Mouse (Mus musculus): ENCODE data around the gene Zfp691. TPM values are rescaled to one million over a fixed set of nuclear protein-coding genes. Genes with fewer than 3 reads are reported as not detected.

Gene Zfp691
- polyA plus RNA-seq, 1 experiment from 2014 or later: 9.3 TPM

GRCm38 (mm10) chr4:119165916-119166315 is 8.1 kb downstream of the Zfp691 start:
- no peaks in the 10 kb centered on the region for H3K4me1 ChIP-seq
- no peaks in the 10 kb centered on the region for H3K9me3 ChIP-seq (replicated peaks)
- no peak overlapping the region for H3K27ac ChIP-seq
- no peak overlapping the region for H3K4me2 ChIP-seq
- H3K9ac ChIP-seq: no peak overlapping the region
- no peak for ATAC-seq
- H3K4me3 ChIP-seq: no peak overlapping the region
- 85% methylated on average over 7 of the region's 7 CpGs for WGBS
- peaks cover 30% of the 10 kb centered on the region for H3K36me3 ChIP-seq (ENCODE audit: poor library complexity, severe bottlenecking)
- no peaks in the 10 kb centered on the region for H3K27me3 ChIP-seq

DNA sequence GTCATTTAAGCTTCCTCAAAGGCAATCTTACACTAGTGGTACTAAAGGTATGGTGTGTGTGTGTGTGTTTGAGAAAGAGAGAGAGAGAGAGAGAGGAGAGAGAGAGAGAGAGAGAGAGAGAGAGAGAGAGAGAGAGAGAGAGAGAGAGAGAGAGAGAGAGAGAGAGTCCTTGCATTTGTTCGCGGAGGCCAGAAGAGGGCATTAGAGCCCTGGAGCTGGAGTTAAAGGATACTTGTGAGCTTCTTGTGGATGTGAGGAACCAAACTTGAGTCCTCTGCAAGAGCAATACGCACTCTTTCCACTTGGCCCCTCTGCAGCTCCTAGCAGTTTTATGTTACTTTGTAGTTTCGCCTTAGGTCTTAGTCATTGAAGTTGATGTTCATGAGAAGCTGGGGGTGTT is 11.0 kb downstream of the Zfp691 start:
- whole genome bisulfite sequencing: 78% methylated on average over 4 of the region's 4 CpGs
- no peaks in the 10 kb centered on the region for H3K4me1 ChIP-seq
- H3K4me3 ChIP-seq: no peak overlapping the region
- no peak for ATAC-seq
- H3K36me3 ChIP-seq (ENCODE audit: poor library complexity, severe bottlenecking): 0 out of 2 replicates have a peak, but pooled peaks cover under 1% of the 10 kb centered on the region
- H3K4me2 ChIP-seq: no peak overlapping the region
- H3K9me3 ChIP-seq (replicated peaks): no peaks in the 10 kb centered on the region
- no peak overlapping the region for H3K27ac ChIP-seq
- no peak overlapping the region for H3K9ac ChIP-seq
- no peaks in the 10 kb centered on the region for H3K27me3 ChIP-seq

DNA sequence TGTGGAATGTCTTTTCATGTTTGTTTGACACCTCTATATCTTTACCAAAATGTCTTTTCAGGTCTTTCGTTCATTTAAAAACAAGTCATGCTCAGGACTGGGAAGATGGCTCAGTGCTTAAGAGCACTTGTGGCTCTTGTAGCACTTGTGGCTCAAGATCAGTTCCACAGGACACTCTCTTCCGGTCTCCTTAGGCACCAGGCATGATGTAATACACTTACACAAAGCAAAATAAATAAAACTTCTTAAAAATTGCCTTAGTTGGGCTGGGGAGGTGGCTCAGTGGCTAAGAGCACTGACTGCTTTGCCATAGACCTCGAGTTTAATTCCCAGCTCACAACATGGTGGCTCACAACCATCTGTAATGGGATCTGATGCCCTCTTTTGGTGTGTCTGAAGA is 12.6 kb downstream of the Zfp691 start:
- Histone ChIP-seq H3K9ac (no peak overlapping the region), H3K27ac (no peak overlapping the region), H3K4me2 (no peak overlapping the region), H3K4me1 (no peaks in the 10 kb centered on the region), H3K9me3 (replicated peaks) (no peaks in the 10 kb centered on the region), H3K4me3 (no peak overlapping the region), H3K36me3 (ENCODE audit: poor library complexity, severe bottlenecking) (no peaks in the 10 kb centered on the region), H3K27me3 (no peaks in the 10 kb centered on the region)
- WGBS: 83% methylated on average over 3 of the region's 3 CpGs
- ATAC-seq: no peak

DNA sequence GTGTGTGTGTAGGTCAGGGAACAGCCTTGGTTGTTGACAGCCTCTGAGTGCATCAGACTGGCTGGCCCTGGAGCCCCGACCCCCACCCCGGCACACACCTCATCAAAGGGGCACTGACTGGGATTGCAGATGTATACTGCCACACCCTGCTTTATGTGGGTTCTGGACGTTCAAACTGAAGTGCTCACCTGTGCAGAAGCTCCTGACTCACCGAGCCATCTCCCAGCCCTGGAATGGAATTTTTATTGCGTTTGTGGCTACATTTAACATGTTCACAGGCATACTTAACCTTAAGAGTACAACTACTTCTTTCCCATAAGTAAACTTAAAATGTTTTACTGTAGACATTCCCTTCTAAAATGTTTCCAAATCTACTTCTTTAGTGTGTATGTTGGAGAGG is 16.1 kb downstream of the Zfp691 start:
- Histone ChIP-seq H3K27ac (no peak overlapping the region), H3K36me3 (ENCODE audit: poor library complexity, severe bottlenecking) (no peaks in the 10 kb centered on the region), H3K9me3 (replicated peaks) (no peaks in the 10 kb centered on the region), H3K4me1 (no peaks in the 10 kb centered on the region), H3K27me3 (no peaks in the 10 kb centered on the region), H3K4me2 (no peak overlapping the region), H3K9ac (no peak overlapping the region), H3K4me3 (no peak overlapping the region)
- 91% methylated on average over 5 of the region's 5 CpGs for WGBS
- ATAC-seq: no peak

GRCm38 (mm10) chr4:119157186-119157585 is 16.8 kb downstream of the Zfp691 start:
- Histone ChIP-seq H3K4me2 (no peak overlapping the region), H3K36me3 (ENCODE audit: poor library complexity, severe bottlenecking) (no peaks in the 10 kb centered on the region), H3K4me3 (no peak overlapping the region), H3K4me1 (no peaks in the 10 kb centered on the region), H3K9me3 (replicated peaks) (no peaks in the 10 kb centered on the region), H3K9ac (no peak overlapping the region), H3K27me3 (no peaks in the 10 kb centered on the region), H3K27ac (no peak overlapping the region)
- WGBS: 39% methylated on average over 2 of the region's 2 CpGs
- no peak for ATAC-seq

- Histone ChIP-seq H3K9ac (no peak overlapping the region), H3K9me3 (replicated peaks) (no peaks in the 10 kb centered on the region), H3K4me3 (no peak overlapping the region), H3K4me1 (peaks cover 4% of the 10 kb centered on the region; the same call in 1 of the 2 replicates), H3K4me2 (no peak overlapping the region), H3K36me3 (ENCODE audit: poor library complexity, severe bottlenecking) (no peaks in the 10 kb centered on the region), H3K27ac (no peak overlapping the region), H3K27me3 (no peaks in the 10 kb centered on the region)
- 94% methylated on average over 11 of the region's 11 CpGs for WGBS
- ATAC-seq: no peak
Observed at GRCm38 (mm10) chr4:119148741-119149140, 25.3 kb downstream of the Zfp691 start.

DNA sequence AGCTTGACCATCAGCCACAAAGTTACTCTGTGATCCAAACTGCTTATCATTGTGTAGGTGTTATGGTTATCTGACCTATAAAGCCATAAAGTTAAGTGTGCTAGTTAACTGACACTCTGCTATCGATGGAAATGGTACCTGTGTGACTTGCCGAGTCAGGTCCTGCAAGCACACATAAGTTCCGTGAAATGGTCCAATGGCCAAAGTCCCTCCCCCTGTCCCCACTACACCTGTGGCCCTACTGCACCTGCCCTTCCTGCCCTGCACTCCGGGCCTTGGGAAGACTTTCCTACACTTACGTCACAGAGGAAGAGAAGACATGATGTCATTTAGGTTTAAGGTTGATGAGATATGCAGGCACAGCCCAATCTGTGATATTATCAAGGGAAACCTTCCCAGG is 26.6 kb downstream of the Zfp691 start:
- H3K9me3 ChIP-seq (replicated peaks): no peaks in the 10 kb centered on the region
- no peak overlapping the region for H3K4me3 ChIP-seq
- no peak overlapping the region for H3K4me2 ChIP-seq
- peaks cover 6% of the 10 kb centered on the region; the same call in 1 of the 2 replicates for H3K4me1 ChIP-seq
- no peak overlapping the region for H3K27ac ChIP-seq
- ATAC-seq: no peak
- WGBS: 94% methylated on average over 5 of the region's 5 CpGs
- H3K9ac ChIP-seq: no peak overlapping the region
- no peaks in the 10 kb centered on the region for H3K36me3 ChIP-seq (ENCODE audit: poor library complexity, severe bottlenecking)
- H3K27me3 ChIP-seq: no peaks in the 10 kb centered on the region

GRCm38 (mm10) chr4:119146816-119147215 is 27.2 kb downstream of the Zfp691 start:
- ATAC-seq: no peak
- Histone ChIP-seq H3K4me2 (no peak overlapping the region), H3K27me3 (no peaks in the 10 kb centered on the region), H3K36me3 (ENCODE audit: poor library complexity, severe bottlenecking) (no peaks in the 10 kb centered on the region), H3K4me1 (peaks cover 7% of the 10 kb centered on the region; the same call in 1 of the 2 replicates), H3K9me3 (replicated peaks) (no peaks in the 10 kb centered on the region), H3K4me3 (no peak overlapping the region), H3K27ac (no peak overlapping the region), H3K9ac (no peak overlapping the region)
- 78% methylated on average over 7 of the region's 7 CpGs for WGBS

DNA sequence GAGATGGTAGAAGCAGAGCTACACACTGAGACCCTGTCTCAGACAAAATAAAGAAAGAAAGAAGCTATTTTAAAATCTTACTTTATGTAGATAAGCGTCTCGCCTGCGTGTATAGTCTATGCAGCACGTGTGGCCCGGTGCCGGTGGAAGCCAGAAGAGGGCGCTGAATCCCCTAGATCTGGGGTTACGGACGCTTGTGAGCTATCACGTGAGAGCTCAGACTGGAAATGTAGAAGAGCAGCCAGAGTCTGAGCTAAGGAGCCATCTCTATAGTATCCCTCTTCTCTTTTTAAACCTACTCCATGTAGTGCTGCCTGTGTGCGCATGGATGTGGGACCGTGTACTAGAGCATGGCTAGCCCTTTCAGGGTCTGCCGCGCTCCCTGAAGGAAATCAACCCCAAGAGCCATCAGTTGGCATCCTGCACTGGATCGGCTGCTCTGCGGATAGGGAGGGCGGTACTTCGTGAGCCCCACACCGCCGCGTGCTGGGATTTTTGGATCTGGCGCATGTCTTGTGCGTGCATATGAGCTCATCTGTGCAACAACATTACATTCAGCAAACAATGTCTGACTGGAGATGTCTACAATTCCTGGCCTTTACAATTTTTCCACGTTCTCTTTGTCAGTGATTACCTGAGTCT is 31.6 kb downstream of the Zfp691 start:
- no peaks in the 10 kb centered on the region for H3K9me3 ChIP-seq (replicated peaks)
- H3K27ac ChIP-seq: no peak overlapping the region
- no peaks in the 10 kb centered on the region for H3K27me3 ChIP-seq
- ATAC-seq: peak; percentile 82
- peak overlapping the region; percentile 58 for H3K4me2 ChIP-seq
- H3K36me3 ChIP-seq (ENCODE audit: poor library complexity, severe bottlenecking): peaks cover 4% of the 10 kb centered on the region; the same call in 1 of the 2 replicates
- peaks cover 15% of the 10 kb centered on the region for H3K4me1 ChIP-seq
- 28% methylated on average over 24 of the region's 24 CpGs for WGBS
- peak overlapping the region; percentile 21 for H3K4me3 ChIP-seq
- peak overlapping the region; percentile 38; the same call in 1 of the 2 replicates for H3K9ac ChIP-seq

DNA sequence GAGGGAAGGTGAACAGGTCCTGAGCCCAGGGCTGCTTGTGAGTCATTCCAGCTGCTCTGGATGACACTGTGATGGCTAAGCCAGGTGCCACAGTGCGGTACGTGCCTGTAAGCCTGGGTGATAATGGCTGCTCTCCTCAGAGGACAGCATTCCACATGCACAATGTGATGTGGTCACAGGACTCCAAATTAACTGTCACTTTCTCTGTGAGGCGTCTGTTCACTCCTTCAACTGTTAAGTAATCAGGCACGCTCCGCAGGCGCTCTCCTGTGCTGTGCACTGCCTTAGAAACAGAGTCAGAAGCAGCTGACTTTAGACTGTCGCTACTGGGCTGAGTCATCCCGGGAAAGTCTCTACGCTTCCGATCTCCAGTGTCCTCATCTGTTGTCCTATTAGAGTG is 32.8 kb downstream of the Zfp691 start:
- no peak overlapping the region for H3K9ac ChIP-seq
- no peaks in the 10 kb centered on the region for H3K27me3 ChIP-seq
- no peaks in the 10 kb centered on the region for H3K9me3 ChIP-seq (replicated peaks)
- peaks cover 16% of the 10 kb centered on the region for H3K36me3 ChIP-seq (ENCODE audit: poor library complexity, severe bottlenecking)
- H3K4me2 ChIP-seq: no peak overlapping the region
- no peak overlapping the region for H3K27ac ChIP-seq
- ATAC-seq: no peak
- H3K4me3 ChIP-seq: no peak overlapping the region
- WGBS: 61% methylated on average over 10 of the region's 10 CpGs
- peaks cover 15% of the 10 kb centered on the region for H3K4me1 ChIP-seq

GRCm38 (mm10) chr4:119140126-119140525 is 33.9 kb downstream of the Zfp691 start:
- WGBS: 49% methylated on average over 3 of the region's 3 CpGs
- no peak overlapping the region for H3K4me3 ChIP-seq

GRCm38 (mm10) chr4:119138776-119139175 is 35.2 kb downstream of the Zfp691 start:
- no peak for ATAC-seq
- no peaks in the 10 kb centered on the region for H3K9me3 ChIP-seq (replicated peaks)
- H3K27me3 ChIP-seq: no peaks in the 10 kb centered on the region
- no peak overlapping the region for H3K9ac ChIP-seq
- WGBS: 53% methylated on average over 8 of the region's 8 CpGs
- no peak overlapping the region for H3K4me3 ChIP-seq
- H3K4me1 ChIP-seq: peaks cover 15% of the 10 kb centered on the region
- peak overlapping the region; percentile 54 for H3K4me2 ChIP-seq
- H3K27ac ChIP-seq: no peak overlapping the region
- peaks cover 40% of the 10 kb centered on the region for H3K36me3 ChIP-seq (ENCODE audit: poor library complexity, severe bottlenecking)

More at GRCm38 (mm10) chr4:119140126-119140525, 33.9 kb downstream of the Zfp691 start:
- no peak for ATAC-seq
- no peak overlapping the region for H3K9ac ChIP-seq
- H3K4me1 ChIP-seq: peaks cover 15% of the 10 kb centered on the region
- no peaks in the 10 kb centered on the region for H3K9me3 ChIP-seq (replicated peaks)
- no peak overlapping the region for H3K4me2 ChIP-seq
- H3K36me3 ChIP-seq (ENCODE audit: poor library complexity, severe bottlenecking): peaks cover 26% of the 10 kb centered on the region
- H3K27me3 ChIP-seq: no peaks in the 10 kb centered on the region
- no peak overlapping the region for H3K27ac ChIP-seq

DNA sequence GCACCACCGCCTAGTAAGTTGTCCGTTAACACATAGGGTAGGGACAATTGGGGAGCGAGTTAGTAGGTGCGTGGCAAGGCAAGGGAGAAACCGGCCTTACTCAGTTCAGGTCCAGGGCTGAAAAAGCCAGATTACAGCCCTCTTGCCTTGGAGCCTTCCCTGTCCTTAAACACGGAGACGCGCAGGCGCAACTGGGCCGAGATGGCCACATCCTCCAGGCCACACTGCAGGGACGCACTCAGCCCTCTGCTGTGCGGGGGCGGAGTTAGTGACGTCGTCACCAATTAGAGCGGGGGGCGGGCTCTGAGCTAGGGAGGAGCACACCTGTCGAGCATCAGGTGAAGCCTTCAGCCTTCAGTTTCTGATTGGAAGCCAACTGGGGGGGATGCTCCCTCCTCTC is 35.8 kb downstream of the Zfp691 start:
- WGBS: 5% methylated on average over 18 of the region's 18 CpGs

More for the DNA sequence above, 35.8 kb downstream of the Zfp691 start:
- Histone ChIP-seq H3K4me2 (peak overlapping the region; percentile 54), H3K36me3 (ENCODE audit: poor library complexity, severe bottlenecking) (peaks cover 46% of the 10 kb centered on the region), H3K9ac (peak overlapping the region; percentile 40; the same call in 1 of the 2 replicates), H3K4me1 (peaks cover 15% of the 10 kb centered on the region), H3K27ac (0 out of 2 replicates have a peak overlapping the region, but pooled peaks have one; percentile 2), H3K27me3 (no peaks in the 10 kb centered on the region), H3K4me3 (peak overlapping the region; percentile 20), H3K9me3 (replicated peaks) (no peaks in the 10 kb centered on the region)
- peak; percentile 84 for ATAC-seq

Data from forebrain, embryonic 13.5 days (tissue).